Mouse (Mus musculus) thymus, adult 2 months (tissue): ENCODE data around the gene Gimap5. TPM values are rescaled to one million over a fixed set of nuclear protein-coding genes. Genes with fewer than 3 reads are reported as not detected.
A peak's percentile ranks its signal among the peaks of the same experiment; 100 is the strongest.

Experiments
- DNase-seq: peaks from one replicate; pipeline ENCODE4 v3.0.0; 2021
- H3K27ac ChIP-seq: fragments of 200-500 bp; 2 replicates; pipeline ENCODE4 v1.5.1; 2012; ENCODE audit warnings: low read length, control low read depth; ENCODE audit not compliant: control insufficient read depth, insufficient read depth
- H3K27me3 ChIP-seq: fragments of 200-500 bp; 2 replicates; pipeline ENCODE4 v1.6.1; 2012; ENCODE audit warnings: mild to moderate bottlenecking, low read length, moderate library complexity, mixed read lengths; ENCODE audit not compliant: control insufficient read depth, insufficient read depth
- H3K36me3 ChIP-seq: fragments of 200-500 bp; 2 replicates; pipeline ENCODE4 v1.6.1; 2012; ENCODE audit warnings: mild to moderate bottlenecking, low read length, moderate library complexity; ENCODE audit not compliant: control insufficient read depth, insufficient read depth
- H3K4me1 ChIP-seq: fragments of 200-500 bp; replicated peaks from 2 replicates; pipeline ENCODE4 v1.6.1; 2012; ENCODE audit warnings: low read length; ENCODE audit not compliant: control insufficient read depth, insufficient read depth
- H3K4me3 ChIP-seq: fragments of 200-500 bp; 2 replicates; pipeline ENCODE4 v1.5.1; 2012; ENCODE audit warnings: mild to moderate bottlenecking, low read length, control low read depth, moderate library complexity; ENCODE audit not compliant: control insufficient read depth, insufficient read depth
- CTCF ChIP-seq: fragments of 200-500 bp; IDR thresholded peaks from 2 replicates; pipeline ENCODE4 v1.5.1; 2012; ENCODE audit warnings: mild to moderate bottlenecking, control low read depth, low read length, moderate library complexity, borderline replicate concordance; ENCODE audit not compliant: control insufficient read depth, poor library complexity, insufficient read depth; ENCODE audit errors: extremely low read depth
- POLR2A ChIP-seq: fragments of 200-500 bp; IDR thresholded peaks from 2 replicates; pipeline ENCODE4 v1.6.1; 2012; ENCODE audit warnings: mild to moderate bottlenecking, low read length, control low read depth, moderate library complexity; ENCODE audit not compliant: control insufficient read depth, poor library complexity, insufficient read depth; ENCODE audit errors: extremely low read depth
- WGBS: fragments of 180-500 bp; shearing (Covaris S2); methylation state at CpG from one replicate; pipeline ENCODE4 v1.1.7; 2018; 5-methylcytosine and 5-hydroxymethylcytosine counted together
- polyA plus RNA-seq: library from polyadenylated mRNA; depleted of rRNA; stranded (reverse); fragments of >200 nt; gene quantifications from 2 replicates; pipeline ENCODE4 v1.2.3, GENCODE M21; 2012; rRNA removed

Gene Gimap5
- 34.0 and 35.3 TPM in 2 replicates for polyA plus RNA-seq

DNA sequence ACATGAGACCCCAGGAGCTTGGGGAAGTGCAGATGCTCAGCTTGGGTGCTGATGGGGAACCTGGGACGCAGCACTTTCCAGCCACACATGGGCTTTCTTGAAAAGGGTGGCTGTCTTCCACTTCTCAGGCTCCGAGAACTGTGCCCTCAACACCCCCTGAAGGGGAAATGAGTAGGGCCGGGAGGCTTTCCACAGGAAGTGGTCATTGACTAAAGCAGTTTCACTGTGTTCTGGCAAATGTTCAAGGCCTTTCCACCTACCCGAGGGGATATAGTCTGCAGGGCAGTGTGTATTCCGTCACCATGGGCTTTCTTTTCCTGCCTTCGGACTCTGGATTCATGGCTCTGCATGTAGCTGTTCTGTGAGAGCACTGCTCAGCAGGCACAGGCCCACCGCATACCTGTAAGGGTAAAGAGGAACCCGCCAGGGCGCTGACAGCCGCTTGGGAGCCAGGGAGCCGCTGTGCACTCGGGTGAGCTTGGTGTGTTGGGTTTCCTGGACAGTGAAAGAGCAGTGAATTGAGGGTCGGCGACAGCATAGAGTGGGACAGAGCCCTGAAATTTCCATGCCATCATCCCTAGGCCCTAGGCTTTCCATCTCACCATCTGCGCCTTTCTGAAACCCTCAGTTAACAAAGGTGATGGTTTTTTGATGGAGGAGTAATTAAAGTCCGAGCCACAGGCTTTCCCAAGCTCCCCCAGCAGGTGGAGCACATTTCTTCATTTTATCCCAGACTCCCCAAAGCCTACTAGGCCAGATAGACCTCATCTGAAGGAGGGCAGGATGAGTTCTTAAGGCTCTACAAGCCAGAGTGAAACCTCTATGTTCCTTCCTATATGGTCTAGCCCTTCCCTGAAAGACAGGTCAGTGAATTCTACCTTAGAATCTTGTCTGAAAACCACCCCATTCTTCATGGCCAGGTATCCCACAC is at the start of gene Gimap5:
Gene Gimap5, plus strand, starts transcription at position 239 of the 931 bp plus-strand sequence.
- DNase-seq = peak; percentile 68
- Histone ChIP-seq H3K27me3 (no peaks in the 10 kb centered on the region), H3K4me3 (peak within 1 kb of the TSS; percentile 49), H3K27ac (peak within 1 kb of the TSS; percentile 87), H3K4me1 (peaks cover 43% of the 10 kb centered on the region), H3K36me3 (peaks cover 14% of the 10 kb centered on the region)
- TF ChIP-seq CTCF (no peak), POLR2A (no peak)
- WGBS = 10% methylated on average over 16 of the region's 16 CpGs

DNA sequence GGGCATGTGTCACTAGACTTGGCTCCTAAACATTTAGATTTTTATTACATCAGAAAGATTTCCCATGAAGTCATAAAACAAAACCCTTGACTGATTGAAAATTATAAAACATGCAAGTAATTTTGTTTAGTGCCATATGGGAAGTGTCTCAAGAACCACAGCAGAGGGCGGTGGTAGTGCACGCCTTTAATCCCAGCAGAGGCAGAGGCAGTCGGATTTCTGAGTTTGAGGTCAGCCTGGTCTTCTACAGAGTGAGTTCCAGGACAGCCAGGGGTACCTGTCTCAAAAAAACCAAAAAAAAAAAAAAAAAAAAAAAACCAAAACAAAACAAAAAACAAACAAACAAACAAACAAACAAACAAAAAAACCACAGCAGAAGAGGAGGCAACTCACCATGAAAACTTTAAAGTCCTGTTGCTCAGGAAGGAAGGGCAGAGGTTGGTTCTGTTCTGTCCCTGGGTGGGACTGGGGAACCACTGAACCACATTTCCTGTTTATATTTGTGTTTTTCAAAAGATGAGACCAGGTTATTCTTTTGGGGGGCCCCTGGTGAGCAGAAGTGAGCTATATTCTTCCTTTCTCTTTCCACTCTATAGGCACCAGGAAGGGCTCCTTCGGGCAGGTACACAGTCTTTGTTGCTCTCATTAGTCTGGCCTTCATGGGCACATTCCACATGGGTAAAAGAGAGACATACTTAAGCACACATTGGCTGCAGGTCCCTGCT is 49.0 kb upstream of the Gimap5 start:
- no peak overlapping the region for H3K4me3 ChIP-seq
- DNase-seq = no peak
- TF ChIP-seq CTCF = no peak
- TF ChIP-seq POLR2A = no peak
- 93% methylated on average over 4 of the region's 4 CpGs for WGBS
- H3K27me3 ChIP-seq = no peaks in the 10 kb centered on the region
- peaks cover 10% of the 10 kb centered on the region for H3K36me3 ChIP-seq
- H3K27ac ChIP-seq = no peak overlapping the region
- H3K4me1 ChIP-seq = peaks cover 24% of the 10 kb centered on the region

DNA sequence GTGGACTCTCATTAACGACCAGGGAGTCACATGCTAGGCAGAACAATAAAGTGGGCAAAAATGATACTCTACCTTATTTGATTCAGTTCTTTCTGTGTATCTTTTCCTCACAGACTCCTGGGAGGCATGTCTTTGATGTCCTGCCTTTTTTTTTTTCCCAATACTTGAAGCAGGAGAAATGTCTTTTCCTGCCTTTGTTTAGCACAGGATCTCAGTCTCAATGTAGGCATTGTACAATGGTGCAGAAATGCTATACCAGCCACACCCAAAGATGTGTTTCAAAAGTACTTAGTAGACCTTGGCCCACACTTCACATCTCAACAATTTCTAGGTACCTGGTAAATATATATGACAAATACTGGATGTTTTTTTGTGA is 48.5 kb upstream of the Gimap5 start:
- Histone ChIP-seq H3K4me3 (no peak overlapping the region), H3K4me1 (peaks cover 29% of the 10 kb centered on the region), H3K27me3 (no peaks in the 10 kb centered on the region), H3K27ac (no peak overlapping the region), H3K36me3 (peaks cover 16% of the 10 kb centered on the region)
- 78% methylated on average over 1 of the region's 1 CpGs for WGBS
- TF ChIP-seq CTCF (no peak), POLR2A (no peak)
- no peak for DNase-seq

DNA sequence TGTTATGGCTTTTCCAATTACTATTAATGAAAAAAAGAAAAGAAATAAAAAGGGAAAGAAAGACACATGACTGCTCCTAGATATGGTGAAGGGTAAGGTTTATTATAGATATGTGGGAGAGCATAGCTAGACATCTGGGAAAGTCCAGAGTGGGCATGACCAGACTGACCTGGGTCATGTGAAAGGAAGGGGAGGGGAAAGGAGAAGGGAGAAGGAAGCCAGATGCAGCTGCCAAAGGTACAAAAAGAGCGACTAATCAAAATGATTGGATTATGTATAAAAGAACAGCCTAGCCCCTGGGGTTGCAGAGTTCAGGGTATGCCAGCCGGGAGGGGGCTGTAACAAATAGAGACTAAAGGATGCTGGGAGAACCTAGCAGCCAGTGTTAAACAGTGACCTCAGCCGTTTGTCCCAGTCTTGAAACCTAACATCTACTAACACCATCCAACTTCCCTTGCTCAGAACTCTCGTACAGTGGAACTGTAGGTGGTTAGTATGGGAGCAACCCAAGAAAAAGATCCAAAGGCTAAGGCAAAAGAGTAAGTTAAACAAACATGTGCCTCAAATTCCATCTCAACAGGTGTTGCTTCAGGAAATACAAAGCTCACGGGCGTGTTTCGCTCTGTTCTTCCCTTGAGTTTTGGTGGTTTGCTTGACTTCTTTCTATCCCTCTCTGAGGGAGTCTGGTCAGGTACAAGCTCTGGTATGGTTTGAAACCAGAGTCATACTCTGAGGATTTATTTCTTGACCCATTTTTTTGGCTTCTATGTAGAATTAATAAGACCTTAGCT is 47.7 kb upstream of the Gimap5 start:
- H3K36me3 ChIP-seq = peaks cover 23% of the 10 kb centered on the region
- no peaks in the 10 kb centered on the region for H3K27me3 ChIP-seq
- TF ChIP-seq POLR2A = no peak
- no peak for TF ChIP-seq CTCF
- 61% methylated on average over 7 of the region's 7 CpGs for WGBS
- DNase-seq = no peak
- peaks cover 29% of the 10 kb centered on the region for H3K4me1 ChIP-seq
- peak overlapping the region; percentile 27; the same call in 1 of the 2 replicates for H3K27ac ChIP-seq
- no peak overlapping the region for H3K4me3 ChIP-seq

DNA sequence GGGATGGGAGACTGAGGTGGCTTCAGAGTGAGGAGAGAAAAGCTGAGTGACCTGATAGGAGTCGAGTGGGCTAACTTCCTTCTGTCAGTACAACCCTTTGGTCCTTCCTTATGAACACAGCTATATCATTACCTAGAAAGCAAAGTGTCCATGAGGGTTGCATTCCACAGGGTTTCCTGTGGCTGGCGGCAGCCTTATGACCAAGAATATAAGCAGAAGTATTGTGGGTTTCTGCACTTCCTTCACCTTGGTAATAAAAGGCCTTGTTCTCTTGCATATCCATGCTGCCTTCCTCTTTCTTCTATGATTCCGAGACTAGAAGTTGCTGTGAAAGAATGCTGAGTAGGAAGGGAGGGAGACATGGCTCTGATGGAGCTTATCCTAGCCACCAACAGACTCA is 47.1 kb upstream of the Gimap5 start:
- H3K4me1 ChIP-seq = peaks cover 33% of the 10 kb centered on the region

More for the DNA sequence above, 47.1 kb upstream of the Gimap5 start:
- Histone ChIP-seq H3K4me3 (no peak overlapping the region), H3K36me3 (peaks cover 29% of the 10 kb centered on the region), H3K27me3 (no peaks in the 10 kb centered on the region), H3K27ac (no peak overlapping the region; the same call in 1 of the 2 replicates)
- no peak for DNase-seq
- 27% methylated on average over 3 of the region's 3 CpGs for WGBS
- TF ChIP-seq POLR2A (no peak), CTCF (no peak)
